Mouse (Mus musculus): ENCODE measurements around the gene Emc4. TPM values are rescaled to one million over a fixed set of nuclear protein-coding genes. Genes with fewer than 3 reads are reported as not detected.

Gene Emc4
- polyA plus RNA-seq, 1 experiment from 2014 or later = 102 TPM

DNA sequence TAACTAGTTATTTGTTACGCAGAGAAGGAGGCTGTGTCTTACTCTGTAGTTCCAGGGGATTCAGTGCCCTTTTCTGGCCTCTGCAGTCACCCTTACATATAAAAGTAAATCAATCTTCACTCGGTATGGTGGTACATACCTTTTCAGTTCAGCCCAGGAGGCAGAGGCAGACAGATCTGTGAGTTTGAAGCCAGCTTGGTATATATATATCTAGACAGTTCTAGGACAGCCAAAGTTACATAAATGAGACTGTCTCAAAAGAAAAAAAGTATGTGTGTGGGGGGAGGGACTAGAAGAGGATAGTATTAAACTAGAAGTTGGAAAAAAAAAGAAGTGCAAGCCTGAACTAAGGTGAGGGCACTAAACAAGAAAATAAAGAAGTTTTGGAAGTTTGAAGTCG, 19.6 kb downstream of the Emc4 start:
- Histone ChIP-seq H3K4me3 (ENCODE audit: low read depth, low read length) (no peak overlapping the region), H3K27ac (ENCODE audit: low read depth, low read length) (no peak overlapping the region), H3K4me2 (replicated peaks; ENCODE audit: low read depth) (no peak overlapping the region), H3K9me3 (ENCODE audit: control insufficient read depth) (no peaks in the 10 kb centered on the region), H3K27me3 (replicated peaks; ENCODE audit: control insufficient read depth, insufficient read depth, low read length) (no peaks in the 10 kb centered on the region), H3K4me1 (replicated peaks; ENCODE audit: control insufficient read depth, insufficient read depth, low read length) (no peaks in the 10 kb centered on the region), H3K9ac (ENCODE audit: low read depth, low read length) (no peak overlapping the region), H3K36me3 (ENCODE audit: control insufficient read depth, insufficient read depth) (peaks cover 55% of the 10 kb centered on the region)
- no peak for TF ChIP-seq CTCF (IDR thresholded peaks at IDR 0.05; ENCODE audit: low read depth)
- 88% methylated on average over 3 of the region's 3 CpGs for WGBS
- no peak for ATAC-seq

DNA sequence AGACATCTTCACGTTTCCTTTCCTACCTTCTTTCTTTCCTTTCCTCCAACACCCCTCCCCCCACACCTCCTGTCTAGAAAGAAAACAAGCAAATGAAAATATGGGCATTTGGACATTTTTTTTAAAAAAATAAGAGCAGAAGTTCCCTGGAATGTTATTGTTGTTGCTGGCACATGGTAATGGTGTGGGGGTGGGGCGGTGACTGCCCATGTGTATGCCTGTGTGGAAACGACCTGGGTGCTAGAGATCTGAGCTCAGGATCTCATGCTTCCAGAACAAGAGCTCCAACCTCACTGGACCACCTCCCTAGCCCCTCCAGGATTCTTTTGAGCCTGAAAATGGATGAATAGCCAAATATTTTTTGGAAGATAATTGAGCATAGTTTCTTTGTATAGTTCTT, 26.7 kb downstream of the Emc4 start:
- TF ChIP-seq CTCF (IDR thresholded peaks at IDR 0.05; ENCODE audit: low read depth) = no peak
- Histone ChIP-seq H3K27ac (ENCODE audit: low read depth, low read length) (no peak overlapping the region), H3K36me3 (ENCODE audit: control insufficient read depth, insufficient read depth) (peaks cover 50% of the 10 kb centered on the region), H3K9ac (ENCODE audit: low read depth, low read length) (no peak overlapping the region), H3K27me3 (replicated peaks; ENCODE audit: control insufficient read depth, insufficient read depth, low read length) (no peaks in the 10 kb centered on the region), H3K4me2 (replicated peaks; ENCODE audit: low read depth) (no peak overlapping the region), H3K9me3 (ENCODE audit: control insufficient read depth) (no peaks in the 10 kb centered on the region), H3K4me3 (ENCODE audit: low read depth, low read length) (no peak overlapping the region), H3K4me1 (replicated peaks; ENCODE audit: control insufficient read depth, insufficient read depth, low read length) (no peaks in the 10 kb centered on the region)
- WGBS = 68% methylated on average over 3 of the region's 3 CpGs
- no peak for ATAC-seq

DNA sequence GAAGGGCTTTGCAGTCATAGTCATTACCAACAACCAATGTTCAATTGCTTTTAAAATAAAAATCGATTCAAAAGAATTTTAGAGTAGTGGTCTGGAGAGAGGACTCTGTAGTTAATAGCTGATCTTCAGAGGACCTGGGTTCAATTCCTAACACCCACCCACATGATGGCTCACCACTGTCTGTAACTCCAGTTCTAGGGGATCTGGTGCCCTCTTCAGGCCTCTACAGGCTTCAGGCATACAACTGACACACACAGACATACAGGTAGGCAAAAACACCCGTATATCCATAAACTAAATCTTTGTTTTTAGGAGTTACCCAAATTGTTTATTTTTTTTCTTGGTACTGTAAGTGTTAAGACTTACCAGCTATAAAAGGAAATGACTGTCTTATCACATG, 28.1 kb downstream of the Emc4 start:
- Histone ChIP-seq H3K9ac (ENCODE audit: low read depth, low read length) (no peak overlapping the region), H3K4me1 (replicated peaks; ENCODE audit: control insufficient read depth, insufficient read depth, low read length) (no peaks in the 10 kb centered on the region), H3K27ac (ENCODE audit: low read depth, low read length) (no peak overlapping the region), H3K4me2 (replicated peaks; ENCODE audit: low read depth) (no peak overlapping the region), H3K9me3 (ENCODE audit: control insufficient read depth) (no peaks in the 10 kb centered on the region), H3K4me3 (ENCODE audit: low read depth, low read length) (no peak overlapping the region), H3K27me3 (replicated peaks; ENCODE audit: control insufficient read depth, insufficient read depth, low read length) (no peaks in the 10 kb centered on the region), H3K36me3 (ENCODE audit: control insufficient read depth, insufficient read depth) (peaks cover 60% of the 10 kb centered on the region)
- ATAC-seq = no peak
- TF ChIP-seq CTCF (IDR thresholded peaks at IDR 0.05; ENCODE audit: low read depth) = peak; percentile 70
- 92% methylated on average over 2 of the region's 2 CpGs for WGBS

DNA sequence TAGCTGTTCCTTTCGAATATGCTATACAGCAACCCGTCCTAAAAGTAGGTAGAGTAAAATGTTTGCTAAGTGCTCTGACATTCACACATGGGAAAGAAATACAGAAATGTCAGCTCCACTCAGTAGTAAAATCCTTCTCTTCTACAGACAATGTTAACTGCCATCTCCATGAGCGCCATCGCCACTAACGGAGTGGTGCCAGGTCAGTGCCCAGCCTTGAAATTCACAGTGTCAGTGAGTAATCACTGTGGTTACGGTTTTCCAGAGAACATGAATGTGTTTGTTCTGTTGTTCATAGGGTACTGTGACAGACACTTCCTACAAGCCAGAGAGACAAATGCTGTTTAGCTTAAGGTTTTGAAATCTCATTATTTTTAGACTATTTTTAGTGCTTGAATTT, 30.6 kb downstream of the Emc4 start:
- no peak overlapping the region for H3K4me2 ChIP-seq (replicated peaks; ENCODE audit: low read depth)
- TF ChIP-seq CTCF (IDR thresholded peaks at IDR 0.05; ENCODE audit: low read depth) = no peak
- no peak overlapping the region for H3K4me3 ChIP-seq (ENCODE audit: low read depth, low read length)
- H3K9ac ChIP-seq (ENCODE audit: low read depth, low read length) = no peak overlapping the region
- no peak for ATAC-seq
- no peaks in the 10 kb centered on the region for H3K9me3 ChIP-seq (ENCODE audit: control insufficient read depth)
- no peaks in the 10 kb centered on the region for H3K27me3 ChIP-seq (replicated peaks; ENCODE audit: control insufficient read depth, insufficient read depth, low read length)
- WGBS = 94% methylated on average over 6 of the region's 6 CpGs
- H3K4me1 ChIP-seq (replicated peaks; ENCODE audit: control insufficient read depth, insufficient read depth, low read length) = no peaks in the 10 kb centered on the region
- no peak overlapping the region for H3K27ac ChIP-seq (ENCODE audit: low read depth, low read length)
- H3K36me3 ChIP-seq (ENCODE audit: control insufficient read depth, insufficient read depth) = peaks cover 62% of the 10 kb centered on the region

DNA sequence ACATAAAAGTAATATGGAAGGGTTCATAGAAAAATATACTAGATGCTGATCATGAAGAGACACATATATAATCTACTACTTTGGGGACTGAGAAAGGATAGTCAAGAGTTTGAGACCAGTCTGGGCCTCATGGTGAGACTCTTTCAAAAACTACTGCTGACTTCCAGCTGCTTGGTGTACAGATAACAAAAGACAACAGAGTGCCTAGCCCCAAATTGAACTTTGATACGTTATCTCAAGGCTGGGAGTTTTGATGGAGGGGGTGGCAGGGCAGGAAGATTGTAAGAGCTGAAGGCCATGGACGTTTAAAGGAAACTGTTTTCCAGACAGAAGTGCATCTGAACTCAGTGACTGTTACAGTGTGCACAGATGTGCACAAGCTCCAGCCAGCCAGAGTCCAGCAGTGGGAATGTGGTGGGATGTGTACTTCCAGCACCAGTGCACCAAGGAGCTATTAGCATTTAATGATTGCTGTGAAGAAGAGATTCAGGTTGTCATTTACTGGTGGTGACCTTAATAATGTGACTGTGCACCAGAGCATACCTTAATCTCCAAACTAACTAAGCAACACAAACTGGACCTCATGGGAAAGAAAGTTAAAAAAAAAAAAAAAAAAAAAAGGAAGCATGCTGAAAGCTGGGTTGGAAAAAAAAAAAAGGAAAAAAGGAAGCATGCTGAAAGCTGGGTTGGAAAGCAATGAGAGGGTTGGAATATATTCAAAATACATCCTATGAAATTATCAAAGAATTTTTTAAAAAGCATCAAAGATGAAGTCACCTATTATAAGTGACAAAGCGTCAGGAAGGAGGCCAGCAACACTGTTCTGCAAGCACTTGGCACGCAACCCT, 35.6 kb downstream of the Emc4 start:
- H3K4me1 ChIP-seq (replicated peaks; ENCODE audit: control insufficient read depth, insufficient read depth, low read length) = no peaks in the 10 kb centered on the region
- H3K36me3 ChIP-seq (ENCODE audit: control insufficient read depth, insufficient read depth) = peaks cover 34% of the 10 kb centered on the region
- no peak overlapping the region; the same call in 1 of the 2 replicates for H3K27ac ChIP-seq (ENCODE audit: low read depth, low read length)
- no peak for TF ChIP-seq CTCF (IDR thresholded peaks at IDR 0.05; ENCODE audit: low read depth)
- H3K27me3 ChIP-seq (replicated peaks; ENCODE audit: control insufficient read depth, insufficient read depth, low read length) = no peaks in the 10 kb centered on the region
- H3K9ac ChIP-seq (ENCODE audit: low read depth, low read length) = no peak overlapping the region
- 55% methylated on average over 4 of the region's 4 CpGs for WGBS
- H3K4me3 ChIP-seq (ENCODE audit: low read depth, low read length) = no peak overlapping the region
- ATAC-seq = peak; percentile 61
- H3K4me2 ChIP-seq (replicated peaks; ENCODE audit: low read depth) = no peak overlapping the region
- H3K9me3 ChIP-seq (ENCODE audit: control insufficient read depth) = no peaks in the 10 kb centered on the region

DNA sequence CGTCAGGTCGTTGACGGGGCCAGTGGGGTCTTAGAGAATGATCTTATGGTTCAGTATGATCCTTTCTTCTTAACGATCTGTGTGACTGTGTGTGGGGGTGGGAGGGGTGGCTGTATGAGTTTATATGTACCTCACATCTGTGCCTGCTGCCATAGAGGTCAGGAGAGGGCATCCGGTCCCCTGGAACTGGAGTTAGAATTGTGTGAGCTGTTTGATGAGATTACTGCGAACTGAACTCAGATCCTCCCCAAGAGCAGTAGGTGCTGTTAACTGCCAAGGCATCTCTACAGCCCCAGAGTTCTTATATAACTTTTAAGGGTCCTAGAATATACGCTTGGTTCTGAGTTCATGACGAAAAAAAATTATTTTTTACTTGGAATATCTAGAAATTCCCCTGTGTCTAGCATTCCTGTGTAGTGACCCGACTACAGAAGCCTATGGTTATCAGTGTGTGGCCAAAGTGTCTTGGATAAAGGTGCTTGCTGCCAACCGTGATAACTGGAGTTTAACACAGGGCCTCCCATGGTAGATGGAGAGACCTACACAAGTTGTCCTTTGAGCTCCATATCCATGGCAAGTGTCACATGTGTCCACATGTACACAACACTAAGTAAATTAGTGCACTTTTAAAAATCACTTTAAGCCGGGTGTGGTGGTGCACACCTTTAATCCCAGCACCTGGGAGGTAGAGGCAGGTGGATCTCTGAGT, 39.6 kb downstream of the Emc4 start:
- ATAC-seq = no peak
- no peak for TF ChIP-seq CTCF (IDR thresholded peaks at IDR 0.05; ENCODE audit: low read depth)
- Histone ChIP-seq H3K27ac (ENCODE audit: low read depth, low read length) (no peak overlapping the region), H3K9me3 (ENCODE audit: control insufficient read depth) (no peaks in the 10 kb centered on the region), H3K9ac (ENCODE audit: low read depth, low read length) (no peak overlapping the region), H3K4me3 (ENCODE audit: low read depth, low read length) (no peak overlapping the region), H3K27me3 (replicated peaks; ENCODE audit: control insufficient read depth, insufficient read depth, low read length) (no peaks in the 10 kb centered on the region), H3K4me2 (replicated peaks; ENCODE audit: low read depth) (no peak overlapping the region), H3K36me3 (ENCODE audit: control insufficient read depth, insufficient read depth) (peaks cover under 1% of the 10 kb centered on the region; the same call in 1 of the 2 replicates), H3K4me1 (replicated peaks; ENCODE audit: control insufficient read depth, insufficient read depth, low read length) (no peaks in the 10 kb centered on the region)
- 74% methylated on average over 11 of the region's 11 CpGs for WGBS
